Mouse (Mus musculus) embryonic facial prominence, embryonic 12.5 days (tissue): ENCODE measurements around the gene Cyp2b13. TPM values are rescaled to one million over a fixed set of nuclear protein-coding genes. Genes with fewer than 3 reads are reported as not detected.
"Not testable (repeated sequence)": the region's sequence is repeated elsewhere in the genome, so short reads cannot be mapped to it uniquely, and the experiment has no call there.

Experiments
- ATAC-seq: fragments of 200-750 bp; cut with Nextera tagmentation; 2 replicates; pipeline ENCODE4 v1.8.0; 2017; ENCODE audit not compliant: insufficient number of reproducible peaks, insufficient read depth, low FRiP score, low TSS enrichment
- H3K27ac ChIP-seq: fragments of 300-500 bp; sonication (generic); 2 replicates; pipeline ENCODE4 v1.5.1; 2016; ENCODE audit warnings: mild to moderate bottlenecking
- H3K27me3 ChIP-seq: fragments of 300-500 bp; sonication (generic); 2 replicates; pipeline ENCODE4 v1.6.1; 2016; ENCODE audit warnings: mild to moderate bottlenecking, moderate library complexity
- H3K36me3 ChIP-seq: fragments of 300-500 bp; sonication (generic); 2 replicates; pipeline ENCODE4 v1.6.1; 2016; ENCODE audit warnings: mild to moderate bottlenecking
- H3K4me1 ChIP-seq: fragments of 300-500 bp; sonication (generic); 2 replicates; pipeline ENCODE4 v1.6.1; 2016
- H3K4me2 ChIP-seq: fragments of 300-500 bp; sonication (generic); replicated peaks from 2 replicates; pipeline ENCODE4 v1.6.1; 2016; ENCODE audit warnings: mild to moderate bottlenecking, moderate library complexity
- H3K4me3 ChIP-seq: fragments of 300-500 bp; sonication (generic); 2 replicates; pipeline ENCODE4 v1.5.1; 2016; ENCODE audit warnings: mild to moderate bottlenecking
- H3K9ac ChIP-seq: fragments of 300-500 bp; sonication (generic); 2 replicates; pipeline ENCODE4 v1.6.1; 2016; ENCODE audit warnings: mild to moderate bottlenecking, moderate library complexity
- H3K9me3 ChIP-seq: fragments of 300-500 bp; sonication (generic); 2 replicates; pipeline ENCODE4 v1.6.1; 2016; ENCODE audit warnings: mild to moderate bottlenecking, moderate library complexity
- WGBS: fragments of 180-500 bp; shearing (Covaris S2); methylation state at CpG from one replicate; pipeline ENCODE4 v1.1.7; 2016; 5-methylcytosine and 5-hydroxymethylcytosine counted together
- polyA plus RNA-seq: library from polyadenylated mRNA; unstranded; fragments of >200 nt; fragmentation: Nextera tagmentation; extraction: Ambion mirVana; gene quantifications from 2 replicates; pipeline ENCODE4 v1.2.1, GENCODE M21; 2016

The Cyp2b13 gene
- polyA plus RNA-seq = not detected in 2 replicates

DNA sequence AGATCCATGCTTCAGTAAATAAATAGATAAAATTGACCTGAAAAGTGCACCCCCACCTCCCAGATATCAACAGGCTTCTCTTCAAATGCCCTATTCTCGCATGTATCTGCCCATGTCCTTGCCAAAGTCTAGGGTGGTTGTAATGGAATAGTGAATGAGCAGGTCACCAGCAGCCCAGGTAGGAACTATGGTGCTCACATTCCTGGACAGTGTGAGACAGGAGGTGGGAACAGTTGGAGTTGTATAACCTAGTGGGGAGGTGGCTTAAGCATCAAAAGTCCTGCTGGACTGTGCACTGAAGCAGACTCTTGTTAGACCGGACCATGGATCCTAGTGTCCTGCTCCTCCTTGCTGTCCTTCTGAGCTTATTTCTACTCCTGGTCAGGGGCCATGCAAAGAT is at the start of gene Cyp2b13:
Gene Cyp2b13, plus strand, starts transcription at position 301 of the 400 bp plus-strand sequence.
- 71% methylated on average over 1 of the region's 2 CpGs for WGBS
- H3K4me2 ChIP-seq, H3K4me1 ChIP-seq: not testable (repeated sequence)

GRCm38 (mm10) chr7:26019814-26020332 is 41.4 kb upstream of the Cyp2b13 start:
- not testable (repeated sequence) for H3K4me1 ChIP-seq, H3K36me3 ChIP-seq, H3K9ac ChIP-seq, H3K4me3 ChIP-seq, ATAC-seq, H3K27me3 ChIP-seq, H3K4me2 ChIP-seq, H3K27ac ChIP-seq, H3K9me3 ChIP-seq
- WGBS = 100% methylated on average over 1 of the region's 3 CpGs

More for the DNA sequence above, at the start of gene Cyp2b13:
- H3K27me3 ChIP-seq, H3K4me3 ChIP-seq, H3K9me3 ChIP-seq, H3K27ac ChIP-seq, H3K9ac ChIP-seq, ATAC-seq, H3K36me3 ChIP-seq: not testable (repeated sequence)

- 81% methylated on average over 4 of the region's 4 CpGs for WGBS
- H3K27me3 ChIP-seq, H3K9ac ChIP-seq, ATAC-seq, H3K9me3 ChIP-seq, H3K36me3 ChIP-seq, H3K27ac ChIP-seq, H3K4me2 ChIP-seq, H3K4me3 ChIP-seq, H3K4me1 ChIP-seq: not testable (repeated sequence)
These were observed 6.2 kb upstream of the Cyp2b13 start for GRCm38 (mm10) chr7:26054885-26055630.

- not testable (repeated sequence) for H3K9ac ChIP-seq, H3K4me2 ChIP-seq, H3K36me3 ChIP-seq, ATAC-seq, H3K4me1 ChIP-seq, H3K27ac ChIP-seq, H3K27me3 ChIP-seq, H3K9me3 ChIP-seq, H3K4me3 ChIP-seq
- whole genome bisulfite sequencing = 58% methylated on average over 29 of the region's 29 CpGs
These were observed 10.4 kb downstream of the Cyp2b13 start for GRCm38 (mm10) chr7:26071677-26072076.

GRCm38 (mm10) chr7:26082595-26082994 is 21.3 kb downstream of the Cyp2b13 start:
- 60% methylated on average over 2 of the region's 2 CpGs for WGBS
- Histone ChIP-seq H3K27me3 (no peaks in the 10 kb centered on the region), H3K9me3 (no peaks in the 10 kb centered on the region), H3K4me1 (no peaks in the 10 kb centered on the region), H3K36me3 (no peaks in the 10 kb centered on the region), H3K27ac (no peak overlapping the region), H3K4me2 (no peak overlapping the region), H3K9ac (no peak overlapping the region), H3K4me3 (no peak overlapping the region)
- ATAC-seq = no peak

- no peak overlapping the region for H3K27ac ChIP-seq
- no peaks in the 10 kb centered on the region for H3K27me3 ChIP-seq
- no peak overlapping the region for H3K4me3 ChIP-seq
- 83% methylated on average over 1 of the region's 1 CpGs for WGBS
- H3K4me2 ChIP-seq = no peak overlapping the region
- H3K4me1 ChIP-seq = no peaks in the 10 kb centered on the region
- peaks cover 7% of the 10 kb centered on the region; the same call in 1 of the 2 replicates for H3K9me3 ChIP-seq
- H3K9ac ChIP-seq = no peak overlapping the region
- no peak for ATAC-seq
- H3K36me3 ChIP-seq = no peaks in the 10 kb centered on the region
These were observed 26.1 kb downstream of the Cyp2b13 start for GRCm38 (mm10) chr7:26087391-26087790.

GRCm38 (mm10) chr7:26088578-26088977 is 27.3 kb downstream of the Cyp2b13 start:
- H3K27me3 ChIP-seq, H3K9ac ChIP-seq, H3K4me3 ChIP-seq, H3K27ac ChIP-seq, H3K4me1 ChIP-seq, H3K9me3 ChIP-seq, H3K36me3 ChIP-seq, H3K4me2 ChIP-seq, ATAC-seq: not testable (repeated sequence)

GRCm38 (mm10) chr7:26139623-26140022 is 78.3 kb downstream of the Cyp2b13 start:
- not testable (repeated sequence) for H3K4me3 ChIP-seq, H3K4me1 ChIP-seq, H3K4me2 ChIP-seq, H3K9me3 ChIP-seq, H3K27ac ChIP-seq, H3K36me3 ChIP-seq, ATAC-seq, H3K9ac ChIP-seq, H3K27me3 ChIP-seq
- WGBS = no CpG with 5 or more reads among the region's 2 CpGs

- H3K4me1 ChIP-seq, H3K9ac ChIP-seq, H3K4me3 ChIP-seq, H3K4me2 ChIP-seq, H3K36me3 ChIP-seq, H3K27ac ChIP-seq, H3K27me3 ChIP-seq, H3K9me3 ChIP-seq, ATAC-seq: not testable (repeated sequence)
- WGBS = 75% methylated on average over 1 of the region's 3 CpGs
These were observed 82.4 kb downstream of the Cyp2b13 start for GRCm38 (mm10) chr7:26143657-26144056.

Other genes starting within 250 kb of the Cyp2b13 start
- 4.2 and 5.3 TPM in 2 replicates for gene Cyp2s1, start 244.6 kb upstream of the Cyp2b13 start, polyA plus RNA-seq
- not detected in 2 replicates for gene Cyp2b10, start 163.9 kb upstream of the Cyp2b13 start, polyA plus RNA-seq
- not detected in 2 replicates for gene Cyp2b9, start 111.9 kb downstream of the Cyp2b13 start, polyA plus RNA-seq
- not detected in 2 replicates for gene Vmn1r184, start 198.8 kb downstream of the Cyp2b13 start, polyA plus RNA-seq
- gene Cyp2a4, start 245.7 kb downstream of the Cyp2b13 start, polyA plus RNA-seq = not detected in 2 replicates